Mouse (Mus musculus) liver, embryonic 11.5 days (tissue): ENCODE measurements around the gene Nedd9. TPM values are rescaled to one million over a fixed set of nuclear protein-coding genes. Genes with fewer than 3 reads are reported as not detected.

Source experiments
- ATAC-seq: fragments of 200-750 bp; cut with Nextera tagmentation; replicated peaks from 2 replicates; pipeline ENCODE4 v1.8.0; 2017; ENCODE audit warnings: moderate number of reproducible peaks, mild to moderate bottlenecking, moderate TSS enrichment, moderate library complexity; ENCODE audit not compliant: low FRiP score
- DNase-seq: peaks from one replicate; pipeline ENCODE4 v3.0.0-alpha.2; 2017; ENCODE audit warnings: low spot score
- H3K27ac ChIP-seq: fragments of 300-500 bp; sonication (generic); 2 replicates; pipeline ENCODE4 v1.5.1; 2014; ENCODE audit warnings: mild to moderate bottlenecking, low read depth, low read length, control low read depth
- H3K27me3 ChIP-seq: fragments of 300-500 bp; sonication (generic); replicated peaks from 2 replicates; pipeline ENCODE4 v1.6.1; 2014; ENCODE audit warnings: low read length, mixed read lengths; ENCODE audit not compliant: control insufficient read depth, insufficient read depth
- H3K36me3 ChIP-seq: fragments of 300-500 bp; sonication (generic); 2 replicates; pipeline ENCODE4 v1.6.1; 2014; ENCODE audit warnings: mild to moderate bottlenecking, low read length, moderate library complexity, mixed read lengths; ENCODE audit not compliant: control insufficient read depth, insufficient read depth
- H3K4me1 ChIP-seq: fragments of 300-500 bp; sonication (generic); replicated peaks from 2 replicates; pipeline ENCODE4 v1.6.1; 2014; ENCODE audit warnings: low read length, mixed read lengths; ENCODE audit not compliant: control insufficient read depth, insufficient read depth
- H3K4me2 ChIP-seq: fragments of 300-500 bp; sonication (generic); 2 replicates; pipeline ENCODE4 v1.6.1; 2014; ENCODE audit warnings: mild to moderate bottlenecking, control low read depth, moderate library complexity
- H3K4me3 ChIP-seq: fragments of 300-500 bp; sonication (generic); 2 replicates; pipeline ENCODE4 v1.5.1; 2014; ENCODE audit warnings: low read depth, low read length, control low read depth
- H3K9ac ChIP-seq: fragments of 300-500 bp; sonication (generic); 2 replicates; pipeline ENCODE4 v1.6.1; 2014; ENCODE audit warnings: low read depth, low read length, control low read depth
- H3K9me3 ChIP-seq: fragments of 300-500 bp; sonication (generic); 2 replicates; pipeline ENCODE4 v1.6.1; 2016; ENCODE audit warnings: low read length, inconsistent platforms, mixed read lengths; ENCODE audit not compliant: control insufficient read depth
- WGBS: fragments of 180-500 bp; shearing (Covaris S2); extraction: QIAGEN DNeasy Blood & Tissue Kit; methylation state at CpG from one replicate; pipeline ENCODE4 v1.1.7; 2014; 5-methylcytosine and 5-hydroxymethylcytosine counted together
- polyA plus RNA-seq: library from polyadenylated mRNA; unstranded; fragments of >200 nt; fragmentation: Nextera tagmentation; extraction: Ambion mirVana; gene quantifications from 2 replicates; pipeline ENCODE4 v1.2.1, GENCODE M21; 2014

Gene Nedd9
- polyA plus RNA-seq, 1 experiment from 2014 or later: 6.1 TPM

DNA sequence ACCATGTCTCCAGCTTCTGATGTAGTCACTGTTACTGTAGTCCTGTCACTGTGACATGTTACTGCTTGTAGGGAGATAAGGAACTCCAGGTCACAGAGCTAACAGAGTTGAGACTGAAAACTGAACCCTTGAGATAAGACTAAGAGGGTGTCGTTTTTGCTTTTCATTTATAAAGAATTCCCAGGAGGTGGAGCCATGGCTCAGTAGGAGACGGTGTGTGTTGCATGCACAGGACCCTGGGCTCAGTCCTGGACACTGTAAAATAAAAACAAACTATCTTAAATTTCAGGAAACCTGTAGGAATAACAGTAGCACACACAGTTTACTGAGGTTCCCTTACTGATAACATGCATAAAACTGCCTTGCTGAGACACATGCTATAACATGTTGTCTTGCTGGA, 188.6 kb downstream of the Nedd9 start:
- DNase-seq: no peak
- Histone ChIP-seq H3K9ac (no peak overlapping the region), H3K27ac (no peak overlapping the region), H3K4me2 (no peak overlapping the region), H3K4me3 (no peak overlapping the region), H3K4me1 (no peaks in the 10 kb centered on the region), H3K36me3 (no peaks in the 10 kb centered on the region), H3K27me3 (no peaks in the 10 kb centered on the region), H3K9me3 (no peaks in the 10 kb centered on the region)
- 0 out of 2 replicates have a peak, but pooled peaks have one; percentile 12 for ATAC-seq
- 19% methylated on average over 2 of the region's 2 CpGs for WGBS

DNA sequence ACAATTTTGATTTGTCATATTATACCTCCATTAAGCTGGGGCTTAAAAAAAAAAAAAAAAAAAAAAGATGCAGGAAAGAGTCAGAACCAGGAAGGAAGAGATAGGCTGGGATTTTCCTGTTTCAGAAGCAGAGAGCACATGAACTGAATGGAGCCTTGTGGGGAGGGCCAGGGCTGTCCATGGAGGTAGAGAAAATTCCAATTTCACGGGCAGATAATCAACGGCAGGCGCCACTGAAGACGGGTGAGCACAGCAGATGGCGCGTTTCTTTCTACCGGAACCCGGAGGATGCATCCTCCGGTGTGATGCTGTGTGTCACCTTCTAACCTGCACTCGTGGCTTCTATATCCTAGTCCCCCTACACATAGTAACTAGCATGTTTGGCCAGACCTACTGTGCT, 190.8 kb downstream of the Nedd9 start:
- ATAC-seq (no peak), DNase-seq (no peak)
- H3K4me1 ChIP-seq: no peaks in the 10 kb centered on the region

DNA sequence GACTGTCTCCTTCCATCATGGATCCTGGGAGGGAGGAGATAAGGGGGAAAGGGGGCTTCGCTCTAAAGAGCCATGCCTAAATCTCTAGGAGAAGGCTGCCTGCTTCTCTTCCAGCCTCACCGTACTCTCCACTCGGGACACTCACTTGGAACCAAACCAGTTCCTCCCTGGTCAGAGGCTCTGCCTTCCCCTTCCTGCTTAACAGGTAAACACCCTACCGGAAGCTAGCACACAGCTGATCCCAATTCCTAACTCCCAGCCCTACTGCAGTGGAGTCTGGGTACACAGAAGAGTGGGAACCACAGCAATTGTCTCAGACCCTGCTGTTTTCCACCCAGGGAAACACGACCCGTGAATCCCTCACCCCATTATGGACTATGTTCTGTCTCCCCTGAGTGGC, 191.3 kb downstream of the Nedd9 start:
- Histone ChIP-seq H3K4me2 (no peak overlapping the region), H3K4me1 (no peaks in the 10 kb centered on the region), H3K9me3 (no peaks in the 10 kb centered on the region), H3K36me3 (no peaks in the 10 kb centered on the region), H3K4me3 (no peak overlapping the region), H3K9ac (no peak overlapping the region), H3K27me3 (no peaks in the 10 kb centered on the region), H3K27ac (no peak overlapping the region)
- DNase-seq (no peak), ATAC-seq (no peak)
- 58% methylated on average over 6 of the region's 6 CpGs for WGBS

More for the DNA sequence above, 190.8 kb downstream of the Nedd9 start:
- no peaks in the 10 kb centered on the region for H3K9me3 ChIP-seq
- H3K4me2 ChIP-seq: no peak overlapping the region
- no peak overlapping the region for H3K9ac ChIP-seq
- no peaks in the 10 kb centered on the region for H3K36me3 ChIP-seq
- 81% methylated on average over 10 of the region's 10 CpGs for WGBS
- H3K4me3 ChIP-seq: no peak overlapping the region
- H3K27me3 ChIP-seq: no peaks in the 10 kb centered on the region
- no peak overlapping the region for H3K27ac ChIP-seq

DNA sequence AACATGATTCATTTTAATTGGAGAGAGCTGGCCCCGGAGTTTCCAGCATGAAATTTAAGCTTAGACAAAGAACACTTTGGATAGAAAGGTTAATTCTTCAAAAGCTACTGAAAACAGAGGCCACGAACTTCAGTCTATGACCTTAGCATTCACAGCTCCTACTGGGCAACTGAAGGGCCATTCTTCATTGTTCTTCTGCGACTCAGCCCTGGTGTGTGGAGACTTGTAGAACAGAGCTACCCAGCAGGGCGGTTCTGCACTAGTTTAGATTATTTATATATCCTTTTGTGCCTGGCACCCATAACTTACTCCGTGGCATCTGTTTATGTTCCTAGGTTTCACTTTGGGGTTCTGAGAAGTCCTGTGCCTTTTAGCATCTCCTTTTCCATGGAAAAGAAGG, 193.6 kb downstream of the Nedd9 start:
- 62% methylated on average over 5 of the region's 5 CpGs for WGBS
- Histone ChIP-seq H3K9ac (no peak overlapping the region), H3K27ac (no peak overlapping the region), H3K36me3 (no peaks in the 10 kb centered on the region), H3K27me3 (no peaks in the 10 kb centered on the region), H3K9me3 (no peaks in the 10 kb centered on the region), H3K4me2 (no peak overlapping the region), H3K4me3 (no peak overlapping the region), H3K4me1 (no peaks in the 10 kb centered on the region)
- ATAC-seq (no peak), DNase-seq (no peak)

DNA sequence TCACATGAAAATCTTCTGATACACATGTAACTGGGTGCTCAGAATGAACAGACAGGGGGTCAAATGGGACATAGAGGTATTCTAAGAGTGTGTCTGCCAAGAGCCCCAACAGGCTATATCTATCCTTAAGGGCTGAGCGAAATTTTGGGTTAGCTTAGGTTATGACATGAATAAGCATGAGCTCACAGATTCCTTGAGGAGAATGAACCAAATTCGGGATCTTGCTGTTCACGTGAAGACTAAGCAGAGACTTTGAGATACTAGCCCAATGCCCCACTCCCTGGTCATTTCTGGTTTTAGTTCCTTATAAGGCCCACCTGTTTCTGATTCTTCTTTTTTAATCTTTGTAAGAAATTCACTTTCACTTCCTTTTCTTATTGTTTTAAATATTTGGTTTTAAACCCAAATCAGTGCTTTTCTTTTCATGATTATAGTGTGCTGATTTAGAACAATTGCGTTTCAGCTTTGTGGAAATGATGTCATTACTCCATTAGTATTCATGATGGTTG, 195.6 kb downstream of the Nedd9 start:
- H3K9me3 ChIP-seq: no peaks in the 10 kb centered on the region
- H3K4me1 ChIP-seq: no peaks in the 10 kb centered on the region
- H3K9ac ChIP-seq: no peak overlapping the region
- H3K36me3 ChIP-seq: no peaks in the 10 kb centered on the region
- H3K4me2 ChIP-seq: no peak overlapping the region
- H3K27ac ChIP-seq: no peak overlapping the region
- no peak overlapping the region for H3K4me3 ChIP-seq
- ATAC-seq: no peak
- DNase-seq: no peak
- H3K27me3 ChIP-seq: no peaks in the 10 kb centered on the region
- WGBS: 71% methylated on average over 4 of the region's 4 CpGs

DNA sequence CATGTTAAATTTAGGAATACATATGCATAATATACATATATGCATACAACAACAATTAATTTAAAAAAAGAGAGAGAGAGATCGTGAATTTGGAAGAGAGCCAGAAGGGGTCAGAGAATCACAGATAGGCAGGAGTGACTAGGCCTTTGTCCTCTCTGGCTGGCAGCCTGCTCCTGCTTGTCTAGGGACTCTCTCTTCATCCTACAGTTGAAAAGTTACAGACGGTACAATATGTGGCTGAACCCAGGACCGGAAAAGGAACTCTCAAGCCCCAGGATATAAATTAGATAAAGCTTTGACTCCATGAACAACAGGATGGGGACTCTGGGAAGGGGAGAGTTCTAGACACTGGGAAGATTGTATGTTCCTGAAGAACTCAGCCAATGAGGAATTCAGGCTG, 200.9 kb downstream of the Nedd9 start:
- H3K4me2 ChIP-seq: no peak overlapping the region
- H3K27ac ChIP-seq: no peak overlapping the region
- H3K4me1 ChIP-seq: no peaks in the 10 kb centered on the region
- H3K4me3 ChIP-seq: no peak overlapping the region
- no peaks in the 10 kb centered on the region for H3K27me3 ChIP-seq
- DNase-seq (no peak), ATAC-seq (no peak)
- H3K9ac ChIP-seq: no peak overlapping the region
- H3K36me3 ChIP-seq: no peaks in the 10 kb centered on the region
- 74% methylated on average over 3 of the region's 3 CpGs for WGBS
- H3K9me3 ChIP-seq: no peaks in the 10 kb centered on the region

DNA sequence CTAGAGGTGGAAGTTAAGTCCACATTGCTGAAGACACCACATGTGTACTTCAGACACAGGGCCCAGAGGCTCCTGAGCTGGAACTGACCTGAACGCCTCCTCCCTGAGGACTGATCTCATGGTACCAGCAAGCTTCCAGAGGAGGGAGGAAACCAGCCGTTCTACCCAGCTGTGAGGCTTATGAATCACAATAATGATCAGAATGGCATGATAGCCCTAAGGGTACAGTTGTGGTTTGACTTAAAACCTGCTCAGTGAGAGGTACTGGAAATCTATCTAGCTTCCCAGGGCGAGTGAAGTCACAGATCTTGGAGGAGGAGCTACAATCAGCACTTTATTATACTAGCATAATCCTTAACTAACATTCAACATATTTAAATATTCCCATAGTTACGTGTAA, 201.7 kb downstream of the Nedd9 start:
- H3K4me3 ChIP-seq: no peak overlapping the region
- H3K36me3 ChIP-seq: no peaks in the 10 kb centered on the region
- DNase-seq: no peak
- H3K9me3 ChIP-seq: no peaks in the 10 kb centered on the region
- H3K27me3 ChIP-seq: no peaks in the 10 kb centered on the region
- H3K4me1 ChIP-seq: no peaks in the 10 kb centered on the region
- 73% methylated on average over 4 of the region's 4 CpGs for WGBS
- H3K9ac ChIP-seq: no peak overlapping the region
- ATAC-seq: no peak
- H3K27ac ChIP-seq: no peak overlapping the region
- H3K4me2 ChIP-seq: no peak overlapping the region

DNA sequence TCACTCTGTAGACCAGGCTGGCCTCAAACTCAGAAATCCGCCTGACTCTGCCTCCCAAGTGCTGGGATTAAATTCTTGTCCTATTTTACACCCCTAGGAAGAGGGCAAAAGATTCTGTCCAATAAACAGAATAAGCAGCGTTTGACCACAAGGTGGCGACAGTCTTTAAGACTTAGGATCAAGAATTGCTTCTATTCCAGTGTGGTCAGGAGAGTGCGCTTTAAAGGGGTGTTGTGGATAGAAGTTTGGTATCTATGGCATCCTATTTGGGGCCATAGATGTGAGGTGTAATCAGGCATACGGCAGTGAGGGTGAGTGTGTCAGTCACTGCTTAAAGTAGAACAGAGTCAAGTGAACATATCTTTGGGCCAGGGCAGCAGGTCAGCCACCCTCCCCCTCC, 203.9 kb downstream of the Nedd9 start:
- H3K9me3 ChIP-seq: no peaks in the 10 kb centered on the region
- WGBS: 22% methylated on average over 5 of the region's 5 CpGs
- H3K4me2 ChIP-seq: no peak overlapping the region
- no peak for ATAC-seq
- H3K9ac ChIP-seq: no peak overlapping the region
- no peaks in the 10 kb centered on the region for H3K36me3 ChIP-seq
- H3K27me3 ChIP-seq: no peaks in the 10 kb centered on the region
- no peak overlapping the region for H3K27ac ChIP-seq
- H3K4me1 ChIP-seq: no peaks in the 10 kb centered on the region
- DNase-seq: no peak
- H3K4me3 ChIP-seq: no peak overlapping the region

DNA sequence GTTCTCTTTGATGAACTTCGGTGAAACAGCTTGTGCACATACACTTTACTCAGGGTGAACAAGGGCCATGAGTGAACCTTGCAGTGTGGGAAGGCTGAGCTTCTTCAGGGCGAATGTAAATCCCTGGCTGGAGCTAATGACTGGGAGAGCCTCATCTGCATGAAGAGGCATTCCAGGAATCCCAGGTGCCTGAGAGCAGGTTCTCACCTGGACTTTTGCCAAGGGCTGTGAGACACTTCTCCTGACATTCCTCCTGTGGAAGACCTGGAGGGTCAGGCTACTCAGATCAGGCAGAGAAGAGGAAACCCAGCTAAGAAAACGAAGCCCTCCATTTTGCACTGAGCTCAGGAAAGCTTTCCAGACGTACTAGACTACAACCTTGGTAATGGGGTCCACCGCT, 206.5 kb downstream of the Nedd9 start:
- no peak for DNase-seq
- Histone ChIP-seq H3K27ac (no peak overlapping the region), H3K4me3 (no peak overlapping the region), H3K4me2 (no peak overlapping the region), H3K9ac (no peak overlapping the region), H3K4me1 (no peaks in the 10 kb centered on the region), H3K36me3 (no peaks in the 10 kb centered on the region), H3K27me3 (no peaks in the 10 kb centered on the region), H3K9me3 (no peaks in the 10 kb centered on the region)
- WGBS: 60% methylated on average over 5 of the region's 5 CpGs
- no peak for ATAC-seq
